Mouse (Mus musculus) R1 (cell line): Measurements from ENCODE around the gene Ccn2.

ENCODE experiments used
- DNase-seq: peaks from one replicate; pipeline ENCODE4 v3.0.0-alpha.2; 2018; ENCODE audit warnings: low read depth, low spot score

Ccn2 gene

GRCm38 (mm10) chr10:24603035-24603434 is 7.8 kb downstream of the Ccn2 start:
- no peak for DNase-seq

GRCm38 (mm10) chr10:24603727-24604126 is 8.5 kb downstream of the Ccn2 start:
- DNase-seq: no peak

GRCm38 (mm10) chr10:24609146-24609545 is 13.9 kb downstream of the Ccn2 start:
- no peak for DNase-seq

GRCm38 (mm10) chr10:24609766-24610165 is 14.5 kb downstream of the Ccn2 start:
- DNase-seq: peak; percentile 75

- DNase-seq: no peak
These were observed 19.5 kb downstream of the Ccn2 start for GRCm38 (mm10) chr10:24614726-24615125.

GRCm38 (mm10) chr10:24615799-24616198 is 20.6 kb downstream of the Ccn2 start:
- peak; percentile 93 for DNase-seq

- DNase-seq: peak; percentile 66
These were observed 21.3 kb downstream of the Ccn2 start for GRCm38 (mm10) chr10:24616572-24616971.

- peak; percentile 71 for DNase-seq
These were observed 26.3 kb downstream of the Ccn2 start for GRCm38 (mm10) chr10:24621572-24621971.

- peak; percentile 86 for DNase-seq
These were observed 27.3 kb downstream of the Ccn2 start for GRCm38 (mm10) chr10:24622586-24622985.

GRCm38 (mm10) chr10:24625060-24625701 is 29.9 kb downstream of the Ccn2 start:
- DNase-seq: peak; percentile 91

- DNase-seq: no peak
These were observed 32.0 kb downstream of the Ccn2 start for GRCm38 (mm10) chr10:24627262-24627661.

- no peak for DNase-seq
These were observed 33.2 kb downstream of the Ccn2 start for GRCm38 (mm10) chr10:24628466-24628865.

GRCm38 (mm10) chr10:24629086-24629720 is 34.0 kb downstream of the Ccn2 start:
- DNase-seq: no peak

GRCm38 (mm10) chr10:24630469-24631081 is 35.3 kb downstream of the Ccn2 start:
- DNase-seq: peak; percentile 74

GRCm38 (mm10) chr10:24631122-24631521 is 35.9 kb downstream of the Ccn2 start:
- DNase-seq: no peak

- DNase-seq: no peak
These were observed 39.0 kb downstream of the Ccn2 start for GRCm38 (mm10) chr10:24634288-24634687.

- no peak for DNase-seq
These were observed 40.1 kb downstream of the Ccn2 start for GRCm38 (mm10) chr10:24635331-24635815.

GRCm38 (mm10) chr10:24635884-24636283 is 40.6 kb downstream of the Ccn2 start:
- no peak for DNase-seq

GRCm38 (mm10) chr10:24636986-24637385 is 41.7 kb downstream of the Ccn2 start:
- DNase-seq: no peak

- DNase-seq: no peak
These were observed 43.2 kb downstream of the Ccn2 start for GRCm38 (mm10) chr10:24638306-24639070.

GRCm38 (mm10) chr10:24639596-24639995 is 44.4 kb downstream of the Ccn2 start:
- DNase-seq: peak; percentile 49
